Mouse (Mus musculus) induced T-regulatory cell, adult 2 months (primary cell): ENCODE data around the gene Diras2.

Source experiments
- DNase-seq: peaks from one replicate; pipeline ENCODE4 v3.0.0-alpha.2; 2012; ENCODE audit warnings: low read depth

Diras2 gene

GRCm38 (mm10) chr13:52465141-52465540 is 65.9 kb downstream of the Diras2 start:
- no peak for DNase-seq

DNA sequence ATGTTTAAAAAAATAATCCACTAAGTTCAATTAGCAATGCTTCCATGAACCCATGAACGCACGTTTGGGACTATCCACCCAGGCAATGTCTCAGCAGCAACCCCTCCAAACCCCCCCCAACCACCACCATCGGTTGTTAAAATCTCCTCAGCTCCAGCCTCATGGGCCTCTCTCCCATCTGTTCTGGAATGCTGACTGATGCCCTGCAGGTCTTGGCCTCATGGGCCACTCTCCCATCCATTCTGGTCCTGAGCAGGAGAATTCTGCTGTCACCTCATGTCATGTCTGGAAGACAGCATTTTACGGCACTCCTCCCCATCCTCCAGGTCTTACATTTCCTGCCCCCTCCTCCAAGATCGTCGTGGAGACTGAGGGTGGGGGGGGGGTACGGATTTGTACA is 71.1 kb downstream of the Diras2 start:
- no peak for DNase-seq

GRCm38 (mm10) chr13:52457889-52458324 is 73.2 kb downstream of the Diras2 start:
- DNase-seq, result no peak

DNA sequence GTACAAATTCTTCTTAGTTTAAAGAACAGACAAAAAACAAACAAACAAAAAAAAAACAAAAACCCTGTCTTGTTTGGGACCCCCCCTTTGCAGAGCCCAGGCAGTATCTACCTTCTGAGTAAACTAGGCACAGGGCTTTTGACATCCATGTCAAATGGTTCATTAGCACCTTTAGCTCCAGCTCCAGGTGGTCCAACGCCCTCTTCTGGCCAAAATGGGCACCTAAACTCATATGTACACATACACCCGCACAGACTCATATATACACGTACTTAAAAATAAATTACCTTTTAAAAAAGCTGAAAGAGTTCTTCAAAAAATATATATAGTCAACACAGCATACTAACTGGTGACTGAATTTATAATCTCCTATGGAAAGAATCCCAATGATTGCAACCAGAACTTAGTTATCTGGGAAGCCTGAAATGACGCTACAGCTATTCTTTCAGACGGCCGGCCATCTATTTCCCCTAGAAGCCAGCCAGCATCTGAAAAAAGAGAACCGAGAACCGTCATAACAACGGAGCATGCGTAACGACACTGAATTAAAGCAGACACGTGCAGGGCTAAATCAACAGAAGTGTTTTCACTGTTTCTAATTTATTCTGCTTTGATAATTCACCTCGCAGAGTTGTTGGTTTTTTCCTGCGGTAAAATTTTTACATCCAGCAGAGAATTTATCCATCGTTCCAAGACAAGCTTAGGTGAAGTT is 73.7 kb downstream of the Diras2 start:
- DNase-seq, result no peak

DNA sequence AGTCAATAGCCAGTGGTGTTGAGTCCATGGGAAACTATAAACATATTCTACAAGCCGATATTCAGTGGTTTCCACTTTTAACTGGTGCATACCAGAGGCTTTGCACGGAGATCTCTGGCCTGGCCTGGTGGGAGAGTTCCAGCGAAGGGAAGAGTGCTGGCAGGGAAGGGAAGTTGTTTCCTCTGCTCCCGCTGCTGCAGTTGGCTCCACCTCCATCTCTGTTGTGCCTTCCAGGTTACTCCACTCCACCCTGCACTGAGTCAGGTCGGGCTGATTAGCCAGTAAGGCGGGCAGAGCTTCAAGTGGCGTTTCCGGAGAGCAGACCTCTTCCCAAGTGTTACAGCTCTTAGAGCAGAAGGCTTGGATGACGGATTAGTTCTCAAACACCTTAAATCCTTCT is 75.8 kb downstream of the Diras2 start:
- no peak for DNase-seq

GRCm38 (mm10) chr13:52454708-52455250 is 76.3 kb downstream of the Diras2 start:
- DNase-seq, result no peak
